Mouse (Mus musculus): ENCODE results near the gene Tradd.

Tradd gene

DNA sequence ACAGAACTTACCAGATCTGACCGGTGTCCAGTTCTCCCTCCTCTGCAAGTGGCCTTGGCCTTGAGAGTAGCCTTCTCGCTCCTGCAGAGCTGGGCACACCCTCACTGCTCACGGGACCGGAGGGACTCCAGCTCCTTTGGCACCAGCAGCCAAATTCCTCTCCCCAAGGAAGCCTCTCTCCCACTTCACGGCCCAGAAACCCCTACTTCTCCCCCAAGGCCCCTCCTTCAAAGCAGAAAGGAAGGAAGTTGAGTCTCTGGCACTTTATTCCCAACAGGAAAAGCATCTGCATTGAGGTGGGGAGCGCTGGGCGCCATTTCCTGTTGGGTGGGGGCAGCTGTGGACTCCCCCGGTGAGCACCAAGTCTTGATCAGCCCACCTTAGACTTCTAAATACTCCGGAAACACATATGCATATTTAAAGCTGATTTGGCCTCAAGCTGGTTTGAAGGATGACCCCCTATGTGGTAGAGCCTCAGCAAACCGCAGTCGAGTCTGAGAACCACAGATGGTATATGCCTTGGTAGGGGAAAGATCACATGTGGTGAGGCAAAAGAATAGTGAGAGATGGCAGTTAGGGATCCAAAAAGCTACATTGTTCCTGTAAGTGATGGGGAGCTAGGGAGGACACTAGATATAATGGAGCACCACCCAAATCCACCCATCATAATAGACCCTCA lies 31.6 kb upstream of the Tradd start, which contains the start of gene Exoc3l:
Gene Exoc3l (minus strand): TSS at position 207 of the 679 bp plus-strand sequence.
- CTCF ChIA-PET = interaction anchor here (0.7 kb wide), 1 partner anchor 123 kb away, joined by 3 read pairs; no protein-coding TSS in a partner anchor

GRCm38 (mm10) chr8:105295256-105295655 lies 30.8 kb upstream of the Tradd start:
- CTCF ChIA-PET = no interaction called here

- CTCF ChIA-PET = no interaction called here
These were observed 30.4 kb upstream of the Tradd start for GRCm38 (mm10) chr8:105294776-105295175.

DNA sequence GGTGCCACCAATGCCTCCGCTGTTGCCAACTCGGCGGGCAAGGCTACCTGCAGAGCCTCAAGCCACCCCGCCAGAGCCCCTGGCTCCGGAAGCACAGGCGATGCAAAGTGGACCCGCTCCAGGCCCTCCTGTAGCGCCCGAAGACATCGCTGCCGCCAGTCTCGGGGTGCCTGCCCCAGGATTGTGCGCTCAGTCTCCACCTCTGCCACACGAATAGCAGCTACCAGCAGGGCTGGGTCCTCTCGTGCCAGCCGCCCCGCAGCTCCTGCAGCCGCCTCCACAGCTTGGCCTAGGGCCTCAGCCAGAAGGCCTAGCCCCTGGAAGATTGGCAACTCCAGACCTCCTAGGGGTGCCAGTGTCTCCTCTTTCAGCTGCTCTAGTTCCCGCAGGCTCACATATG lies 29.0 kb upstream of the Tradd start:
- CTCF ChIA-PET = no interaction called here

- CTCF ChIA-PET = no interaction called here
These were observed 28.1 kb upstream of the Tradd start for GRCm38 (mm10) chr8:105292471-105292870.

DNA sequence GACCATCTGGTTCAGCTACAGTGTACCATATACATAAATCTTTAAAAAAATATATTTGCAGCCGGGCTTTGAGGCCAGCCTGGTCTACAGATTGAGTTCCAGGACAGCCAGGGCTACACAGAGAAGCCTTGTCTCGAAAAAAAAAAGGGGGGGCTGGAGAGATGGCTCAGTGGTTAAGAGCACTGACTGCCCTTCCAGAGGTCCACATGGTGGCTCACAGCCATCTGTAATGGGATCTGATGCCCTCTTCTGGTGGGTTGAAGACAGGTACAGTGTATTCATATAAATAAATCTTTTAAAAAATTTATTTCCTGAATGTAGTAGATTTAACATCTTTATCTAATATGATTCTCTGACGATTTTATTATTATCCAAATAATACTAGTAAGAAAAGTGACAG lies 27.4 kb upstream of the Tradd start:
- CTCF ChIA-PET = interaction anchor here (0.7 kb wide), 1 partner anchor 138 kb away, joined by 5 read pairs; no protein-coding TSS in a partner anchor

GRCm38 (mm10) chr8:105291364-105291763 lies 27.0 kb upstream of the Tradd start:
- CTCF ChIA-PET = interaction anchor here (0.7 to 0.9 kb wide), 2 partner anchors 13 to 138 kb away, joined by 3 to 5 read pairs; no protein-coding TSS in a partner anchor

DNA sequence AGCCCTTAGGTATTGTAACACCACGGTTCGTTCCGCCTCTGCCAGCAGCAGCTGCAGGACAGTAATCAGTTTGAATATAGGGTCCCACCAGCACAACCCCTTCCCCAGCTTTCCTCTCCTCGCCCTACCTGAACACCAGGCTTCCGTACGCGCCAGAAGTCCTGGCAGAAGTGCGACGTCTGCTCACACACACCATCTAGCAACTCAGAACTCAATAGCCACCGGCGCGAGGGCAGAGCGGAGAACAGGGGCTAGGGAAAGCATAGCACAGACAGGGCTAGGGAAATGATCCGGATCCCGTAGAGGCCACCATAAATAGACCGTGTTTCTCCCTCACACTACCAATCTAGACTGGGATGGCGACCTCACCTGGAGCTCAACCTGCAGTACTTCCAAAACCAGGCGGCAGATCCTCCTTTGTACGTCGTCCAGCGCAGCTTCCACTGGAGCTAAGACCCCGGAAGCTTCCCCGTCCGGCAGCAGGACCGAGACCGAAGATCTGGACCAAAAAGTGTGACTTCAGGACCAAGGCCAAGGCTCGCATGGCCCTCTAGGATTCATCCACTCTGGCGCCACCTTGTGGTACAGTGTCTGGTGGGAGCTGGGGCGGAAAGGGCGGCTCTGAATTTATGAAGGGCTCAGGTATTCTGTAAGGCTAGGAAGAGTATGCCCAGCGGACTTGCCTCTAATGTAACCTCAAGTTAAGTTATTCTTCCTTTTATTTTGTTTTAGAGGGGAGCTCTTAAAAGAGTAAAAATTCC lies 26.3 kb upstream of the Tradd start:
- CTCF ChIA-PET = interaction anchor here (0.9 kb wide), 1 partner anchor 14 kb away, joined by 3 read pairs; no protein-coding TSS in a partner anchor

- CTCF ChIA-PET = no interaction called here
These were observed 25.5 kb upstream of the Tradd start, which contains the start of gene 4931428F04Rik for GRCm38 (mm10) chr8:105289805-105290460. TSS of gene 4931428F04Rik (minus strand) at chr8:105289864.

DNA sequence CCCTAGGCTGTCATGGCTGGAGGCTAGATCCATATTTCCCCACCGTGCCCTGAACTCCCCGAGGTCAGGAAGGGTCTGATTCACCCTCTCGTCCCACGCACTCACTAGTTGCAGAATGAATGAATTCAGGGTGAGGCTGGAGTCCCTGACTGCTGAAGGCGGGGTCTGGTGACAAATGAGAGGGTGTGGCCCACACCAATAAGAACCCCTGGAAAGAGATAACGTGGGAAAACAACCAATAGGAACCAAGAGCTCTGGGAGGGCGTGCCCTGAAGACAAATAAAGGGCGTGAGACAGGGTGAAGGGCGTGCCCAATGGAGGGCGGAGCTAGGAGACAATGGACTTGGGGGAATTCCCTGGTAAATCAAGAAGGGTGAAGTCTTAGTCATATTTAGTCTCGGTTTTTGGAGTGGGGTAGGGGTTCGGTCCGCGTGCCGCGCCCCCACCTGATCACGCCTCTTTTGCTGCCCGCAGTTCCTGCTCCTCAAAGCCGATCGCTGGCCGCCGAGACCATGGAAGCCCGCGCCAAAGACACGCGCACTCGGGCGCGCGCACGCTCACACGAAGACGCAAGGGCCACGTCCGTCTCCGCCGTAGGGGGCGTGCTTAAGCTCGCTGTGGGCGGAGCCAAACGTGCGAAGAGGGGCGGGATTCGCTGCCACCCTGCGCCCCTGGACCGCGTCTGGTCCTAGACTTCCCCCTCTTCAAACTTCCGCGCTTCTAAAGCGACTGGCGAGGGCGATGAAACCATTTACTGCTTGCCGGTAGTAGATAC lies 24.7 kb upstream of the Tradd start:
- CTCF ChIA-PET = interaction anchor here (0.6 kb wide), 1 partner anchor 28 kb away, joined by 3 read pairs; no protein-coding TSS in a partner anchor

GRCm38 (mm10) chr8:105288231-105288630 lies 23.8 kb upstream of the Tradd start:
- CTCF ChIA-PET = interaction anchor here (1.3 kb wide), 1 partner anchor 11 kb away, joined by 3 read pairs; no protein-coding TSS in a partner anchor

DNA sequence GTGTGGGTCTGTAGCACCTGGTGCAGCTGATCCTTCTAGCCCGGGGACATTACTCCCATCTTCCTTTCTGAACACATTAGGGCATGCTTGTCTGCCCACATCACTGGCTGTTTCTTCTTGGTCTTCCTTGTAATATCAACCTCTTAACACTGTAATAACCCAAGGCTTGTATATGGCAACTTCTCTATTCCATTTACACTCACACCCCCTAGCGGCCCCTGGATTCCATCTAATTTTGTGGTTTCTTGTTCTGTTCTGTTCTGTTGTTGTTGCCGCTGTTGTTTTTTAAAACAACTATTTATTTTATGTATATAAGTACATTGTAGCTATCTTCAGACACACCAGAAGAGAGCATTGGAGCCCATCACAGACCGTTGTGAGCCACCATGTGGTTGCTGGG lies 22.5 kb upstream of the Tradd start:
- CTCF ChIA-PET = no interaction called here

DNA sequence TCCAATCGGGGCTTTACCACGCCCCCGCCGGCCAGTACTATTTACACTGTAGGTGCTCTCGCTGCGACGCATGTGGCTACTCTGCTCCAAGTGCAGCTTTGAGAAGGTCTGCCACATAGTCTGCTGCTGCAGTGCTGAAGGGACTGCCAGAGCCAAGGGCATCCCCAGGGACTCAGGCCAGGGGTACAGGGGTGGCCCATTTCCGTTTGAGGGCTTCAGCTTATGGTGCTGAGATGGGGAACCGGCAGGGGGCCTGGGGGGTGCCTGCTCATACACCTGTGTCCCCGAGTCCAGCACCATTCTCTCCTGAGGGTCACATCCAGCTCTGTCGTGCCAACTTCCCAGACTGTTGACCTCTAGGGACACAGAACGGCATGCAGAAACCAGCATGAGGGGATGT lies 21.1 kb upstream of the Tradd start:
- CTCF ChIA-PET = no interaction called here

DNA sequence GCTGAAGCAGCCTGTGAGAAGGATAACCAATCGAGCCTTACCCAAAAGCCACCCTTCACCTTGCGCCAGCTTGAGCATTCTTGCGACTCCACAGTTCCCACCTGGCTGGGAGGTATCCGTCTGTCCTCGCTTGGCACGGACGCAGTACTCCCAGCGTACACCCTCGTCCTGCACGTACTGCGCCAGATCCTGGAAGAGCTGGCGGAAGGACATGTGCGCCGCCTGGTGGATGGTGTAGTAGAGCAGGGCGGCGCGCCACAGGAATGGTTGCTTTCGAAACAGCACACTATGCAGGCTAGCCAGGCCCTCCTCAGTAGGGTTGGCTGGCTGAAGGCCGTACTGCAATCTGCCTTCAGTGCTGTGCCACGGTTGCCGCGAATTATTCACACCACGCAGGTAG lies 18.7 kb upstream of the Tradd start:
- CTCF ChIA-PET = interaction anchor here (0.9 to 1.1 kb wide), 3 partner anchors 24 to 104 kb away, joined by 3 to 5 read pairs (median 4); partner anchors contain the start of gene B3gnt9

GRCm38 (mm10) chr8:105282239-105282638 lies 17.8 kb upstream of the Tradd start:
- CTCF ChIA-PET = interaction anchor here (1.0 to 1.1 kb wide), 2 partner anchors 23 to 27 kb away, joined by 4 to 5 read pairs; partner anchors contain the start of gene B3gnt9

- CTCF ChIA-PET = interaction anchor here (1.0 kb wide), 1 partner anchor 16 kb away, joined by 3 read pairs; the partner anchor contains the start of gene E2f4
These were observed 17.4 kb upstream of the Tradd start for GRCm38 (mm10) chr8:105281821-105282220.

DNA sequence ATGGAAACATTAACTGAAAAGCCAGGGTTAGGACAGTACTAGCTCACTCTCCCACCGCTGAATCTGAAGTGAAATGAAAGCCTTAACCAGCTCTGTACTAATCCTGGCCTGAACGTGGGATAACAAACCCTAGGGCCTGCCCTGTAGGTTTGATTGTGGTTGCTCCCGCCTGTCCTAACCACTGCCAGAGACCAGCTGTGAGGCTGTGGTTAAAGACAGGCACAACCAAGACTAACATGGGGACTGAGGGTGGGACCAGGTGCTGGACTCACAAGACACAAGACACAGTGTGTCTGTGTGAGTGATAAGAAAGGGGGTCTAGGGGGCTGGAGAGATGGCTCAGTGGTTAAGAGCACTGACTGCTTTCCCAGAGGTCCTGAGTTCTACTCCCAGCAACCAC lies 16.2 kb upstream of the Tradd start:
- CTCF ChIA-PET = interaction anchor here (1.3 kb wide), 1 partner anchor 27 kb away, joined by 4 read pairs; no protein-coding TSS in a partner anchor

- CTCF ChIA-PET = interaction anchor here (1.4 kb wide), 1 partner anchor 21 kb away, joined by 7 read pairs; no protein-coding TSS in a partner anchor
These were observed 14.5 kb upstream of the Tradd start for GRCm38 (mm10) chr8:105278911-105279334.

DNA sequence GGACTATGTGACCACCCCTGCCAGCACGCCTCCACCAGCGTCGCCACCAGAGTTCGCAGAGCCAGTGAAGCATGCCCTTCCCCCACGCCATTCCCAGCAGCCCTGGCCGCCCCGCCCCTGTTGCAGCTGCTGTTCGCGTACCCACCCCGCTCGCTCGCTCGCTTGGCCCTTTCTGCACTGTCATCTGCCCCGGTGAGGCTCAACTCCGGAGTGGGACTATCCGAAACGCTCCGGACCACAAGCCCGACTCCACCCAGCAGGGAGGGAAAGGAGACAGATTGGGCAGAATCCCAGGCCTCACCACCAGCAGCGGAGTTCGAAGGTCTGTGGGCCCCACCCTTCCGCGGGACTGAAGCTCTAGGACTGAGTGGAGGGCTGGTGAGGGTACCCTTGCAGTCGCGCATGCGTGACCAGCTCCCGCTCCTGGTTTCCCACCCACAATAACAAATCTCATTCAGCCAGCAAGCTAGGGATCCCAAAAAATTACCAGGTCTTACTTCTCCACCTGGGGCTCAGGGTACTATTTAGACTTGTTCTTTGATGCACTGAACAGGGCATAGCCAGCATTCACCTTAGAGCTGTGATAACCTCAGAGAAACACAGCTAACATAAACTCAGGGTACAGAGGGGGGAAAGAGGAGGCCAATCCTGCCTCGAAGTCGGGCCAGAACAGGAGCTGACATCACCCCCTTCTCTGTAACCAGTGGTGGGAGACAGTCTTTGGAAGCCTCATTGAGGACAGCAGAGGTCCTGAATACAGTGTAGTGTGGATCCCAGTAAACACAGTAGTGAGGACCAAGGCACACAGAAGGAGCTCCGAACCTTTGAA lies 12.1 kb upstream of the Tradd start:
- CTCF ChIA-PET = interaction anchor here (0.5 to 1.2 kb wide), 2 partner anchors 9 to 12 kb away, joined by 3 read pairs; no protein-coding TSS in a partner anchor

GRCm38 (mm10) chr8:105275840-105276239 lies 11.4 kb upstream of the Tradd start, which contains the start of gene Nol3:
TSS of gene Nol3 (plus strand) at chr8:105276140.
- CTCF ChIA-PET = no interaction called here

Data from spleen, embryonic (tissue).